Mouse (Mus musculus): ENCODE results near the gene Fer.

DNA sequence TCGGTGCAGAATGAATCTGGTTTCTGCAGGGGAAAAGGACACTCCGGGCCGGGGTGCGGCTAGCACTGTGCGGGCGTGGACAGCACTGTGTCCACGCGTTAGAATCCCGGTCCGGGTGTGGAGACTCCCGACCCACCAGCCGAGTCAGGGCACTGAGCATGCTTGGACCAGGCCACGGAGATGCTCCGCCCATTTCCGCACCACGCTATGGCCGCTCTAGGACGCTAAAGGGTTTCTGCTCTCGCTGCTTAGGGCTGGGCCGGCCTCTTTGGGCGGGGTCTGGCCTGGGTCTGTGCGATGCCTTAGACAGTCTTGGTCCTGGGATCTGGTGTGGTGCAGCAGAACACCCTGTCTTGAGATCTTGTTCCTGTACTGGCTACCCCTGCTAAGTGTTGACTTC is 13.3 kb upstream of the Fer start:
- TF ChIP-seq CTCF (IDR thresholded peaks at IDR 0.05; ENCODE audit: borderline replicate concordance, insufficient read depth, low read length) (no peak), POLR2A (IDR thresholded peaks at IDR 0.05; ENCODE audit: low read depth, low read length) (peak; percentile 90)
